Mouse (Mus musculus) bone marrow, adult 2 months (tissue): ENCODE measurements around the gene Kif14.

Source experiments
- CTCF ChIP-seq: fragments of 200-500 bp; IDR thresholded peaks from 2 replicates; pipeline ENCODE4 v1.5.1; 2011; ENCODE audit warnings: low read length, control low read depth; ENCODE audit not compliant: control insufficient read depth, insufficient read depth
- POLR2A ChIP-seq: fragments of 200-500 bp; IDR thresholded peaks from 2 replicates; pipeline ENCODE4 v1.6.1; 2011; ENCODE audit warnings: low read depth, mild to moderate bottlenecking, control low read depth, low read length, borderline replicate concordance; ENCODE audit not compliant: control insufficient read depth

GRCm38 (mm10) chr1:136569626-136570297, 103.6 kb downstream of the Kif14 start:
- TF ChIP-seq POLR2A (no peak), CTCF (no peak)
